Mouse (Mus musculus) neural tube, embryonic 11.5 days (tissue): Measurements from ENCODE around the gene Ckb. TPM values are rescaled to one million over a fixed set of nuclear protein-coding genes. Genes with fewer than 3 reads are reported as not detected.

Source experiments
- ATAC-seq: fragments of 200-750 bp; cut with Nextera tagmentation; 2 replicates; pipeline ENCODE4 v1.8.0; 2017; ENCODE audit warnings: moderate number of reproducible peaks, mild to moderate bottlenecking, moderate TSS enrichment, moderate library complexity; ENCODE audit not compliant: insufficient read depth, low FRiP score, low TSS enrichment
- DNase-seq: peaks from one replicate; pipeline ENCODE4 v3.0.0-alpha.2; 2015; ENCODE audit warnings: low spot score
- H3K27ac ChIP-seq: fragments of 300-500 bp; sonication (generic); 2 replicates; pipeline ENCODE4 v1.5.1; 2014; ENCODE audit warnings: low read depth, mild to moderate bottlenecking, low read length
- H3K27me3 ChIP-seq: fragments of 300-500 bp; sonication (generic); 2 replicates; pipeline ENCODE4 v1.6.1; 2014; ENCODE audit warnings: mild to moderate bottlenecking, low read length, mixed read lengths; ENCODE audit not compliant: control insufficient read depth, insufficient read depth
- H3K36me3 ChIP-seq: fragments of 300-500 bp; sonication (generic); 2 replicates; pipeline ENCODE4 v1.6.1; 2014; ENCODE audit warnings: mild to moderate bottlenecking, low read length, moderate library complexity, mixed read lengths; ENCODE audit not compliant: control insufficient read depth, insufficient read depth
- H3K4me1 ChIP-seq: fragments of 300-500 bp; sonication (generic); 2 replicates; pipeline ENCODE4 v1.6.1; 2014; ENCODE audit warnings: low read length, mixed read lengths; ENCODE audit not compliant: control insufficient read depth, insufficient read depth
- H3K4me2 ChIP-seq: fragments of 300-500 bp; sonication (generic); 2 replicates; pipeline ENCODE4 v1.6.1; 2014; ENCODE audit warnings: low read depth, mild to moderate bottlenecking, moderate library complexity
- H3K4me3 ChIP-seq: fragments of 300-500 bp; sonication (generic); 2 replicates; pipeline ENCODE4 v1.5.1; 2014; ENCODE audit warnings: low read depth, low read length
- H3K9ac ChIP-seq: fragments of 300-500 bp; sonication (generic); 2 replicates; pipeline ENCODE4 v1.6.1; 2014; ENCODE audit warnings: mild to moderate bottlenecking, low read length
- H3K9me3 ChIP-seq: fragments of 300-500 bp; sonication (generic); 2 replicates; pipeline ENCODE4 v1.6.1; 2016; ENCODE audit warnings: low read length; ENCODE audit not compliant: control insufficient read depth
- WGBS: fragments of 180-500 bp; shearing (Covaris S2); extraction: QIAGEN DNeasy Blood & Tissue Kit; methylation state at CpG from one replicate; pipeline ENCODE4 v1.1.7; 2014; 5-methylcytosine and 5-hydroxymethylcytosine counted together
- polyA plus RNA-seq: library from polyadenylated mRNA; unstranded; fragments of >200 nt; fragmentation: Nextera tagmentation; extraction: Ambion mirVana; gene quantifications from 2 replicates; pipeline ENCODE4 v1.2.1, GENCODE M21; 2014

The Ckb gene
- polyA plus RNA-seq, 1 experiment from 2014 or later = 2,271 TPM

DNA sequence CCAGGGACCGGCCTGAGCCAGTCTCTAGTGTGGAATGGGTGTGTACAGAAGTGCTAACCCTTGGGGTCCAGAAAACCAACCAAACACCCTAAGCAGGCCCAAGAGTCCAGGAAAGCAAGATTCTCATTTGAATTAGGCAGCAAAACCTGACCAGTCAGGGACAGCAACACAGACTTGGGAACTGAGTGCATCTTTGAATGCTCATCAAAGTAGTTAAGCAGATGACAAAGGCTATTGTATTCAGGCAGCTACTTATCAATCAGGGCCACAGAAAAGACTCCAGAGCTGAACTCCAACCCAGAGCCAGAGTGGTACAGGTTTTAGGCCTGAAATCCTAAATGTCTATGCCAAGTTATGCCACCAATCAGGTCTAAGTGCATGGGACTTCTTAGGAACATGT is 11.5 kb downstream of the Ckb start:
- ATAC-seq (no peak), DNase-seq (no peak)
- 100% methylated on average over 1 of the region's 1 CpGs for WGBS
- Histone ChIP-seq H3K27me3 (no peaks in the 10 kb centered on the region), H3K36me3 (peaks cover 3% of the 10 kb centered on the region), H3K4me1 (no peaks in the 10 kb centered on the region), H3K9ac (no peak overlapping the region), H3K4me2 (no peak overlapping the region), H3K9me3 (no peaks in the 10 kb centered on the region), H3K27ac (no peak overlapping the region), H3K4me3 (no peak overlapping the region)

DNA sequence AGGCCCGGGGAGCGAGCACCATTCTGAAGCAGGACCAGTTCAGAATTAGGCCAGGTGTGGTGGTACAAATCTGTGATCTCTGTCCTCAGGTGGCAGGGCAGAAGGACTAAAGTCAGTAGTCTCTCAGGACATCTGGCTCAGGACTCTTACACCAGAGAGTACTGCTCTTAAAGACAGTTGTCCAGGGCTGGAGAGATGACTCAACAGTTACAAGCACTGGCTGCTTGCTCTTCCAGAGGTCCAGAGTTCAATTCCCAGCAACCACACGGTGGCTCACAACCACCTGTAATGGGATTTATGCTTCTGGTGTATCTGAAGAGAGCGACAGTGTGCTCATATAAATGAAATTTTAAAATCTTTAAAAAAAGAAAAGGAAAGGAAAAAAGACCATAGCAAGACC is 12.8 kb downstream of the Ckb start:
- DNase-seq (no peak), ATAC-seq (no peak)
- Histone ChIP-seq H3K27me3 (no peaks in the 10 kb centered on the region), H3K4me3 (no peak overlapping the region), H3K9ac (no peak overlapping the region), H3K27ac (no peak overlapping the region), H3K4me1 (no peaks in the 10 kb centered on the region), H3K4me2 (no peak overlapping the region), H3K9me3 (no peaks in the 10 kb centered on the region), H3K36me3 (peaks cover 7% of the 10 kb centered on the region)
- 96% methylated on average over 4 of the region's 4 CpGs for WGBS

DNA sequence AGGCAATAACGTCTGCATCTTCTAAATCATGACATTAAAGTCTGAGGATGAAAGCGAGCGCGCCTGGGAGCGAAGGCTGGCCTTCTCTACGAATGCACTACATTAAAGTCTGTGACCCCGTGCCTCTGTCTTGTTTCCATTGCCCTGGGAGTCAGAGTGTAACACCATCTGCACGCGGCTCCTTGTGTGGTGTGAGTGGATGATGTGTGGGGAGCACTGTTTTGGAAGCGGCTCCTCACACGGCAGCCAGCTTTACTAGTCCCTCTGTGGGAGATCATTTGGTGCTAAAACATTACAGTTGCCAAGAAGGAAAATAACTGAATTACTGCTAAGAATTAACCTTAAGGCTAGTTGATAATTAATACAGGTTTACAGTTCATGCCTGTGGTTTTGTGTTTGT is 16.4 kb downstream of the Ckb start:
- H3K36me3 ChIP-seq = peaks cover 7% of the 10 kb centered on the region
- DNase-seq (no peak), ATAC-seq (no peak)
- H3K27ac ChIP-seq = no peak overlapping the region
- no peak overlapping the region for H3K9ac ChIP-seq
- no peak overlapping the region for H3K4me2 ChIP-seq
- no peaks in the 10 kb centered on the region for H3K4me1 ChIP-seq
- no peak overlapping the region for H3K4me3 ChIP-seq
- H3K27me3 ChIP-seq = no peaks in the 10 kb centered on the region
- WGBS = 94% methylated on average over 11 of the region's 11 CpGs
- H3K9me3 ChIP-seq = no peaks in the 10 kb centered on the region

DNA sequence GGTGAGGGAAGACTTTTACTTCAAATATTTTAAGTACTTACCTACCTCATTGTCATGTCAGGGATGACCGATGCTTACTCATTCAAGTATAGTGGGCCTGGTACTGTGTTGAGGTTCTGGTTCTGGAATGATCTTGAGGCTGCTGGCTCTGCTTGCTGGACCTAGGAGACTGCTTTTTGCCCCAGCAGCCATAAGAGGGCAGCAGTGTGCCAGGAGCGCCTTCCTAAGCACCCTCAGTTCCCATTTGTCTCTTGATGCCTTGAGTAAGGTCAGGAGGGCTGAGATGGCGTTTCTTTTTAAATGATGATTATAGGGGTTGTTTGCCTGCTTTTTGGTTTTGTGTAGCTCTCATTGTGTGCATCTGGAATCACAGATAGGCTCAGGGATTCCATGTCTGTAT is 18.7 kb downstream of the Ckb start:
- no peak overlapping the region for H3K4me3 ChIP-seq
- H3K36me3 ChIP-seq = peaks cover 12% of the 10 kb centered on the region
- no peak overlapping the region for H3K27ac ChIP-seq
- no peaks in the 10 kb centered on the region for H3K27me3 ChIP-seq
- ATAC-seq (no peak), DNase-seq (peak; percentile 81)
- no peaks in the 10 kb centered on the region for H3K9me3 ChIP-seq
- no peak overlapping the region for H3K4me2 ChIP-seq
- no peaks in the 10 kb centered on the region for H3K4me1 ChIP-seq
- WGBS = 44% methylated on average over 3 of the region's 3 CpGs
- no peak overlapping the region for H3K9ac ChIP-seq

DNA sequence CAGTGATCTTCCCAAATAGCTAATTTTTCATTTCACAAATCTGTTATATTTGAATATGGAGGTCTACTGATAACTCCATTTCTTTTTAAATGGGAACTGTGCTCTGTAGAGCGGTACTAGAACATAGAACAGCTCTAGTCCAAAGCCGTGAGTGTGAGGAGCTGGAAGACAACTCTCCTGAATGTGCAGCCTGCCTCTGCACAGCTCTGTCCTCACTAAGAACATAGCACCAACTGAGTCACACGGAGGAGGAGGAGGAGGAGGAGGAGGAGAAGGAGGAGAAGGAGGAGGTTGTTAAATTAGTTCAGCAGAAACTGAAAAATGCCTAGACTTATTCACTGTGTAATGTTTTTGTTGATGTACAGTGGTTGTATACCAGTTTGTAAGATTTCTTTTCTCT is 19.2 kb downstream of the Ckb start:
- ATAC-seq (no peak), DNase-seq (no peak)
- H3K9ac ChIP-seq = no peak overlapping the region
- no peaks in the 10 kb centered on the region for H3K9me3 ChIP-seq
- H3K4me3 ChIP-seq = no peak overlapping the region
- 94% methylated on average over 3 of the region's 3 CpGs for WGBS
- H3K4me1 ChIP-seq = no peaks in the 10 kb centered on the region
- peaks cover 12% of the 10 kb centered on the region for H3K36me3 ChIP-seq
- no peaks in the 10 kb centered on the region for H3K27me3 ChIP-seq
- no peak overlapping the region for H3K27ac ChIP-seq
- H3K4me2 ChIP-seq = no peak overlapping the region

- WGBS = 57% methylated on average over 6 of the region's 6 CpGs
- Histone ChIP-seq H3K27me3 (no peaks in the 10 kb centered on the region), H3K27ac (no peak overlapping the region), H3K4me1 (no peaks in the 10 kb centered on the region), H3K4me3 (no peak overlapping the region), H3K9ac (no peak overlapping the region), H3K9me3 (no peaks in the 10 kb centered on the region), H3K4me2 (no peak overlapping the region), H3K36me3 (peaks cover 12% of the 10 kb centered on the region)
- peak; percentile 82 for DNase-seq
- peak; percentile 27; the same call in 1 of the 2 replicates for ATAC-seq
Measured at GRCm38 (mm10) chr12:111648061-111648645, 24.0 kb downstream of the Ckb start.

Other genes starting within 250 kb of the Ckb start
- 3.4 and 3.7 TPM in 2 replicates for gene Tnfaip2, start 229.9 kb downstream of the Ckb start, polyA plus RNA-seq
- 5.2 and 5.3 TPM in 2 replicates for gene Gm266, start 186.5 kb downstream of the Ckb start, polyA plus RNA-seq
- 645 and 670 TPM in 2 replicates for gene Eif5, start 134.3 kb downstream of the Ckb start, polyA plus RNA-seq
- 70.5 and 73.1 TPM in 2 replicates for gene Mark3, start 97.8 kb downstream of the Ckb start, polyA plus RNA-seq
- 5.8 and 6.6 TPM in 2 replicates for gene Trmt61a, start 5.8 kb upstream of the Ckb start, polyA plus RNA-seq
- gene Bag5, start 40.9 kb upstream of the Ckb start, polyA plus RNA-seq = 58.8 and 60.0 TPM in 2 replicates
- gene Apopt1, start 40.9 kb upstream of the Ckb start, polyA plus RNA-seq = 53.1 and 53.4 TPM in 2 replicates
- gene Klc1, start 86.5 kb upstream of the Ckb start, polyA plus RNA-seq = 339 and 364 TPM in 2 replicates
- gene Xrcc3, start 141.5 kb upstream of the Ckb start, polyA plus RNA-seq = 12.5 and 12.8 TPM in 2 replicates
- 64.5 and 67.3 TPM in 2 replicates for gene Zfyve21, start 141.8 kb upstream of the Ckb start, polyA plus RNA-seq
- 10.2 and 11.8 TPM in 2 replicates for gene Ppp1r13b, start 235.8 kb upstream of the Ckb start, polyA plus RNA-seq